Mouse (Mus musculus) liver, embryonic 14.5 days (tissue): Measurements from ENCODE around the gene Cep70.

Experiments used
- CTCF ChIP-seq: IDR thresholded peaks from 2 replicates; pipeline ENCODE4 v1.5.1; 2016; ENCODE audit warnings: antibody characterized with exemption, low read depth, control low read depth
- EP300 ChIP-seq: IDR thresholded peaks from 2 replicates; pipeline ENCODE4 v1.6.1; 2016; ENCODE audit warnings: antibody characterized with exemption, low read depth

- no peak for TF ChIP-seq EP300
- no peak for TF ChIP-seq CTCF
These were observed 97.0 kb downstream of the Cep70 start for GRCm38 (mm10) chr9:99340126-99340525.
